Mouse (Mus musculus): ENCODE measurements around the gene Lima1.

GRCm38 (mm10) chr15:99801885-99802572, 73.2 kb downstream of the Lima1 start:
- TF ChIP-seq CTCF (IDR thresholded peaks at IDR 0.05; ENCODE audit: low read depth), result no peak
- no peak for TF ChIP-seq EP300 (optimal IDR thresholded peaks at IDR 0.05)

All from stomach, postnatal 0 days (tissue).